Mouse (Mus musculus) MEL (cell line): ENCODE measurements around the gene Acot4. TPM values are rescaled to one million over a fixed set of nuclear protein-coding genes. Genes with fewer than 3 reads are reported as not detected.
"Not testable (repeated sequence)": the region's sequence is repeated elsewhere in the genome, so short reads cannot be mapped to it uniquely, and the experiment has no call there.

Experiments
- DNase-seq: peaks from one replicate; pipeline ENCODE4 v3.0.0; 2011; ENCODE audit warnings: low read depth, low spot score
- H3K27ac ChIP-seq: 2 replicates; pipeline ENCODE4 v1.5.1; 2012; ENCODE audit warnings: low read depth, mild to moderate bottlenecking, control low read depth, low read length, moderate library complexity; ENCODE audit not compliant: control insufficient read depth
- H3K27me3 ChIP-seq, 2 experiments: fragments of 150-350 bp in 1 of 2; sonication (generic) in 1 of 2; 2 replicates each; pipeline ENCODE4 v1.6.1; 2012; ENCODE audit warnings: low read length in 2 of 2, mild to moderate bottlenecking in 2 of 2, improper control_type of control experiment in 1 of 2, moderate library complexity in 1 of 2; ENCODE audit not compliant: insufficient read depth in 2 of 2, control insufficient read depth in 1 of 2
- H3K36me3 ChIP-seq, 2 experiments: 2 replicates each; pipeline ENCODE4 v1.6.1; 2012 to 2014; ENCODE audit warnings: low read length in 2 of 2, improper control_type of control experiment in 1 of 2, inconsistent platforms in 1 of 2, mild to moderate bottlenecking in 1 of 2; ENCODE audit not compliant: insufficient read depth in 2 of 2, control insufficient read depth in 1 of 2
- H3K4me1 ChIP-seq, 2 experiments: fragments of 150-350 bp in 1 of 2; sonication (generic) in 1 of 2; 2 replicates each; pipeline ENCODE4 v1.6.1; 2012; ENCODE audit warnings: low read length in 2 of 2, improper control_type of control experiment in 1 of 2, mild to moderate bottlenecking in 1 of 2; ENCODE audit not compliant: insufficient read depth in 2 of 2, control insufficient read depth in 1 of 2
- H3K4me3 ChIP-seq, 2 experiments: fragments of 150-350 bp in 1 of 2; sonication (generic) in 1 of 2; 2 replicates each; pipeline ENCODE4 v1.5.1; 2012; ENCODE audit warnings: low read depth in 2 of 2, low read length in 2 of 2, mild to moderate bottlenecking in 2 of 2, moderate library complexity in 2 of 2, control low read depth in 1 of 2, improper control_type of control experiment in 1 of 2; ENCODE audit not compliant: control insufficient read depth in 1 of 2, insufficient read depth in 1 of 2
- H3K79me2 ChIP-seq: 2 replicates; pipeline ENCODE4 v1.6.1; 2012; ENCODE audit warnings: mild to moderate bottlenecking, low read length, moderate library complexity; ENCODE audit not compliant: control insufficient read depth, poor library complexity, insufficient read depth
- H3K9ac ChIP-seq: 2 replicates; pipeline ENCODE4 v1.6.1; 2012; ENCODE audit warnings: low read depth, mild to moderate bottlenecking, control low read depth, low read length, moderate library complexity; ENCODE audit not compliant: control insufficient read depth, poor library complexity, severe bottlenecking
- H3K9me3 ChIP-seq: fragments of 150-350 bp; sonication (generic); replicated peaks from 2 replicates; pipeline ENCODE4 v1.6.1; 2012; ENCODE audit warnings: mild to moderate bottlenecking, low read length, improper control_type of control experiment, moderate library complexity; ENCODE audit not compliant: insufficient read depth
- ETS1 ChIP-seq: IDR thresholded peaks from 2 replicates; pipeline ENCODE4 v1.6.1; 2012; ENCODE audit warnings: low read depth, mild to moderate bottlenecking, inconsistent platforms, low read length, improper control_type of control experiment, moderate library complexity
- MAX ChIP-seq: IDR thresholded peaks from 2 replicates; pipeline ENCODE4 v1.6.1; 2011; ENCODE audit warnings: low read length, improper control_type of control experiment
- MAZ ChIP-seq: IDR thresholded peaks from 2 replicates; pipeline ENCODE4 v1.6.1; 2012; ENCODE audit warnings: low read depth, mild to moderate bottlenecking, inconsistent platforms, low read length, improper control_type of control experiment
- MEF2A ChIP-seq: IDR thresholded peaks from 2 replicates; pipeline ENCODE4 v1.6.1; 2014; ENCODE audit warnings: low read depth, mild to moderate bottlenecking, inconsistent platforms, low read length, improper control_type of control experiment; ENCODE audit not compliant: poor library complexity, insufficient replicate concordance, severe bottlenecking; ENCODE audit errors: extremely low read depth
- MYC ChIP-seq: IDR thresholded peaks from 2 replicates; pipeline ENCODE4 v1.6.1; 2011; ENCODE audit warnings: low read depth, mild to moderate bottlenecking, low read length, improper control_type of control experiment, moderate library complexity
- POLR2A ChIP-seq, 2 experiments: IDR thresholded peaks; 2 replicates each; pipeline ENCODE4 v1.6.1; 2011 to 2012; ENCODE audit warnings: low read length in 2 of 2, mild to moderate bottlenecking in 2 of 2, control low read depth in 1 of 2, improper control_type of control experiment in 1 of 2, low read depth in 1 of 2, moderate library complexity in 1 of 2; ENCODE audit not compliant: control insufficient read depth in 1 of 2, insufficient read depth in 1 of 2, poor library complexity in 1 of 2
- POLR2AphosphoS5 ChIP-seq: IDR thresholded peaks from 2 replicates; pipeline ENCODE4 v1.6.1; 2012; ENCODE audit warnings: low read depth, borderline replicate concordance, mild to moderate bottlenecking, inconsistent platforms, low read length, moderate library complexity, mixed read lengths
- RAD21 ChIP-seq: IDR thresholded peaks from 2 replicates; pipeline ENCODE4 v1.6.1; 2011; ENCODE audit warnings: mild to moderate bottlenecking, low read depth, low read length, improper control_type of control experiment
- RCOR1 ChIP-seq: IDR thresholded peaks from 2 replicates; pipeline ENCODE4 v1.6.1; 2012; ENCODE audit warnings: low read depth, mild to moderate bottlenecking, inconsistent platforms, low read length, improper control_type of control experiment
- ZC3H11A ChIP-seq: IDR thresholded peaks from 2 replicates; pipeline ENCODE4 v1.6.1; 2012; ENCODE audit warnings: low read depth, mild to moderate bottlenecking, inconsistent platforms, low read length, improper control_type of control experiment
- ZKSCAN1 ChIP-seq: IDR thresholded peaks from 2 replicates; pipeline ENCODE4 v1.6.1; 2012; ENCODE audit warnings: low read depth, mild to moderate bottlenecking, inconsistent platforms, low read length, improper control_type of control experiment, moderate library complexity
- ZNF384 ChIP-seq: IDR thresholded peaks from 2 replicates; pipeline ENCODE4 v1.6.1; 2012; ENCODE audit warnings: low read depth, mild to moderate bottlenecking, inconsistent platforms, low read length, improper control_type of control experiment
- polyA plus RNA-seq, 2 experiments: library from polyadenylated mRNA; stranded (reverse) in 1 of 2; unstranded in 1 of 2; fragments of >175 nt in 1 of 2; fragments of >200 nt in 1 of 2; gene quantifications; 2 replicates each; pipeline versions ENCODE4 v1.2.1 to v1.2.4; 2012; ENCODE audit warnings: low replicate concordance in 2 of 2, low read depth in 1 of 2; ENCODE audit not compliant: insufficient read length in 2 of 2, insufficient read depth in 1 of 2, missing spikeins in 1 of 2
- total RNA-seq: library from RNA; depleted of rRNA; stranded (reverse); fragments of 300-350 nt; gene quantifications from 2 replicates; pipeline ENCODE4 v1.2.3, GENCODE M21; 2012; rRNA removed

Gene Acot4
- total and polyA plus RNA-seq, 3 experiments = 0.08 TPM; not detected in 1

GRCm38 (mm10) chr12:84083842-84084241, 45.7 kb downstream of the Acot4 start:
- H3K4me1 ChIP-seq = no peaks in the 10 kb centered on the region
- H3K79me2 ChIP-seq = no peaks in the 10 kb centered on the region

GRCm38 (mm10) chr12:84084581-84084980, 46.4 kb downstream of the Acot4 start:
- no peaks in the 10 kb centered on the region for H3K9me3 ChIP-seq
- no peak overlapping the region for H3K27ac ChIP-seq
- no peaks in the 10 kb centered on the region for H3K79me2 ChIP-seq
- H3K36me3 ChIP-seq = no peaks in the 10 kb centered on the region
- H3K4me1 ChIP-seq = no peaks in the 10 kb centered on the region
- peaks cover 1 to 7% of the 10 kb centered on the region in 2 experiments for H3K27me3 ChIP-seq
- no peak overlapping the region for H3K9ac ChIP-seq
- no peak for DNase-seq
- TF ChIP-seq ETS1 (no peak), MYC (no peak), MEF2A (no peak), ZNF384 (no peak), ZC3H11A (no peak), ZKSCAN1 (no peak), MAZ (no peak)
- H3K4me3 ChIP-seq = no peak overlapping the region

More at GRCm38 (mm10) chr12:84083842-84084241, 45.7 kb downstream of the Acot4 start:
- Histone ChIP-seq H3K27ac (no peak overlapping the region), H3K9me3 (no peaks in the 10 kb centered on the region), H3K36me3 (no peaks in the 10 kb centered on the region), H3K4me3 (no peak overlapping the region), H3K9ac (no peak overlapping the region), H3K27me3 (peaks cover 1 to 7% of the 10 kb centered on the region in 2 experiments)
- no peak for DNase-seq
- TF ChIP-seq RCOR1 = no peak
- no peak for TF ChIP-seq POLR2A (IDR thresholded peaks at IDR 0.05; ENCODE audit: control insufficient read depth in 1 of 2, insufficient read depth in 1 of 2, low read depth in 1 of 2, low read length in 2 of 2, poor library complexity in 1 of 2)
- no peak for TF ChIP-seq MYC
- no peak for TF ChIP-seq POLR2AphosphoS5
- no peak for TF ChIP-seq RAD21
- no peak for TF ChIP-seq ZC3H11A
- TF ChIP-seq MAX = no peak

- not testable (repeated sequence) for H3K9ac ChIP-seq, H3K27me3 ChIP-seq, H3K36me3 ChIP-seq, H3K4me1 ChIP-seq, H3K79me2 ChIP-seq, H3K4me3 ChIP-seq, H3K27ac ChIP-seq, H3K9me3 ChIP-seq, DNase-seq
These were observed 56.5 kb downstream of the Acot4 start for GRCm38 (mm10) chr12:84094666-84095065.

Other genes with a start within 250 kb of the Acot4 start
- gene Numb, start 116.4 kb upstream of the Acot4 start, total RNA-seq = 8.4 and 10.6 TPM in 2 replicates
- gene Numb, start 116.4 kb upstream of the Acot4 start, polyA plus RNA-seq = 10 to 100 TPM in 1 of 2 experiments, not detected in 1; 14.6 TPM
- gene Riox1, start 87.8 kb upstream of the Acot4 start, total RNA-seq = 43.4 and 46.6 TPM in 2 replicates
- gene Riox1, start 87.8 kb upstream of the Acot4 start, polyA plus RNA-seq = 10 to 100 TPM in 1 of 2 experiments, not detected in 1; 47.1 TPM
- gene Heatr4, start 53.5 kb upstream of the Acot4 start, total RNA-seq = not detected in 2 replicates
- gene Heatr4, start 53.5 kb upstream of the Acot4 start, polyA plus RNA-seq = under 1 TPM in 1 of 2 experiments, not detected in 1; 0.03 TPM
- 9.8 and 14.6 TPM in 2 replicates for gene Acot2, start 50.5 kb upstream of the Acot4 start, total RNA-seq
- gene Acot2, start 50.5 kb upstream of the Acot4 start, polyA plus RNA-seq = 10 to 100 TPM in 1 of 2 experiments, not detected in 1; 13.0 TPM
- gene Acot1, start 28.9 kb upstream of the Acot4 start, total RNA-seq = 1.5 and 1.9 TPM in 2 replicates
- gene Acot1, start 28.9 kb upstream of the Acot4 start, polyA plus RNA-seq = 10 to 100 TPM in 1 of 2 experiments, not detected in 1; 12.7 TPM
- gene Gm49366, start 556 bp downstream of the Acot4 start, total RNA-seq = not detected in 2 replicates
- not detected for gene Gm49366, start 556 bp downstream of the Acot4 start, polyA plus RNA-seq
- gene Acot3, start 13.8 kb downstream of the Acot4 start, total RNA-seq = not detected in 2 replicates
- gene Acot3, start 13.8 kb downstream of the Acot4 start, polyA plus RNA-seq = not detected
- gene Acot5, start 30.9 kb downstream of the Acot4 start, total RNA-seq = not detected in 2 replicates
- not detected for gene Acot5, start 30.9 kb downstream of the Acot4 start, polyA plus RNA-seq
- 2.7 and 3.2 TPM in 2 replicates for gene Acot6, start 62.3 kb downstream of the Acot4 start, total RNA-seq
- 1 to 10 TPM in 1 of 2 experiments, not detected in 1; 3.3 TPM for gene Acot6, start 62.3 kb downstream of the Acot4 start, polyA plus RNA-seq
- gene Dnal1, start 76.0 kb downstream of the Acot4 start, total RNA-seq = 0.98 and 1.3 TPM in 2 replicates
- gene Dnal1, start 76.0 kb downstream of the Acot4 start, polyA plus RNA-seq = 1 to 10 TPM in 1 of 2 experiments, not detected in 1; 1.7 TPM
- gene Pnma1, start 110.1 kb downstream of the Acot4 start, total RNA-seq = 0.10 and 0.31 TPM in 2 replicates
- under 1 TPM in 1 of 2 experiments, not detected in 1; 0.46 TPM for gene Pnma1, start 110.1 kb downstream of the Acot4 start, polyA plus RNA-seq
- gene Elmsan1, start 180.5 kb downstream of the Acot4 start, total RNA-seq = 7.7 TPM in 2 replicates
- gene Elmsan1, start 180.5 kb downstream of the Acot4 start, polyA plus RNA-seq = 10 to 100 TPM in 1 of 2 experiments, not detected in 1; 25.3 TPM
- gene Ptgr2, start 246.9 kb downstream of the Acot4 start, total RNA-seq = 32.6 and 33.0 TPM in 2 replicates
- 10 to 100 TPM in 1 of 2 experiments, not detected in 1; 35.9 TPM for gene Ptgr2, start 246.9 kb downstream of the Acot4 start, polyA plus RNA-seq